Mouse (Mus musculus): ENCODE results near the gene Sorcs2.

- no peak for TF ChIP-seq POLR2A (IDR thresholded peaks at IDR 0.05; ENCODE audit: control insufficient read depth, extremely low read depth, insufficient read depth, low read length, poor library complexity)
- TF ChIP-seq CTCF (IDR thresholded peaks at IDR 0.05; ENCODE audit: borderline replicate concordance, control insufficient read depth, extremely low read depth, insufficient read depth, low read length, poor library complexity): no peak
Measured at GRCm38 (mm10) chr5:36168963-36169650, 228.8 kb downstream of the Sorcs2 start.

Measured in thymus, adult 2 months (tissue).